Mouse (Mus musculus) midbrain, embryonic 14.5 days (tissue): Measurements from ENCODE around the gene Nup98. TPM values are rescaled to one million over a fixed set of nuclear protein-coding genes. Genes with fewer than 3 reads are reported as not detected.

Source experiments
- ATAC-seq: fragments of 200-750 bp; cut with Nextera tagmentation; 2 replicates; pipeline ENCODE4 v1.8.0; 2017; ENCODE audit warnings: moderate number of reproducible peaks, moderate library complexity; ENCODE audit not compliant: low FRiP score, low TSS enrichment
- DNase-seq: peaks from one replicate; pipeline ENCODE4 v3.0.0-alpha.2; 2015
- H3K27ac ChIP-seq: fragments of 300-500 bp; sonication (generic); replicated peaks from 2 replicates; pipeline ENCODE4 v1.5.1; 2014; ENCODE audit warnings: mild to moderate bottlenecking, low read depth, low read length, moderate library complexity
- H3K27me3 ChIP-seq: fragments of 300-500 bp; sonication (generic); 2 replicates; pipeline ENCODE4 v1.6.1; 2014; ENCODE audit warnings: low read length, control low read depth, mixed read lengths; ENCODE audit not compliant: control insufficient read depth, insufficient read depth
- H3K36me3 ChIP-seq: fragments of 300-500 bp; sonication (generic); 2 replicates; pipeline ENCODE4 v1.6.1; 2014; ENCODE audit warnings: low read length, control low read depth; ENCODE audit not compliant: control insufficient read depth, insufficient read depth
- H3K4me1 ChIP-seq: fragments of 300-500 bp; sonication (generic); 2 replicates; pipeline ENCODE4 v1.6.1; 2014; ENCODE audit warnings: mild to moderate bottlenecking, antibody characterized with exemption, low read length, control low read depth; ENCODE audit not compliant: control insufficient read depth, insufficient read depth
- H3K4me2 ChIP-seq: fragments of 300-500 bp; sonication (generic); 2 replicates; pipeline ENCODE4 v1.6.1; 2014; ENCODE audit warnings: mild to moderate bottlenecking, low read length, moderate library complexity
- H3K4me3 ChIP-seq: fragments of 300-500 bp; sonication (generic); replicated peaks from 2 replicates; pipeline ENCODE4 v1.5.1; 2014; ENCODE audit warnings: low read depth, low read length
- H3K9ac ChIP-seq: fragments of 300-500 bp; sonication (generic); replicated peaks from 2 replicates; pipeline ENCODE4 v1.6.1; 2014; ENCODE audit warnings: mild to moderate bottlenecking, low read length, moderate library complexity
- H3K9me3 ChIP-seq: fragments of 300-500 bp; sonication (generic); 2 replicates; pipeline ENCODE4 v1.6.1; 2016; ENCODE audit warnings: low read length, control low read depth, mixed read lengths; ENCODE audit not compliant: control insufficient read depth
- WGBS: fragments of 180-500 bp; shearing (Covaris S2); extraction: QIAGEN DNeasy Blood & Tissue Kit; methylation state at CpG from one replicate; pipeline ENCODE4 v1.1.7; 2014; 5-methylcytosine and 5-hydroxymethylcytosine counted together
- polyA plus RNA-seq: library from polyadenylated mRNA; unstranded; fragments of >200 nt; fragmentation: Nextera tagmentation; extraction: Ambion mirVana; gene quantifications from 2 replicates; pipeline ENCODE4 v1.2.1, GENCODE M21; 2014

Gene Nup98
- 22.2 and 28.5 TPM in 2 replicates for polyA plus RNA-seq

DNA sequence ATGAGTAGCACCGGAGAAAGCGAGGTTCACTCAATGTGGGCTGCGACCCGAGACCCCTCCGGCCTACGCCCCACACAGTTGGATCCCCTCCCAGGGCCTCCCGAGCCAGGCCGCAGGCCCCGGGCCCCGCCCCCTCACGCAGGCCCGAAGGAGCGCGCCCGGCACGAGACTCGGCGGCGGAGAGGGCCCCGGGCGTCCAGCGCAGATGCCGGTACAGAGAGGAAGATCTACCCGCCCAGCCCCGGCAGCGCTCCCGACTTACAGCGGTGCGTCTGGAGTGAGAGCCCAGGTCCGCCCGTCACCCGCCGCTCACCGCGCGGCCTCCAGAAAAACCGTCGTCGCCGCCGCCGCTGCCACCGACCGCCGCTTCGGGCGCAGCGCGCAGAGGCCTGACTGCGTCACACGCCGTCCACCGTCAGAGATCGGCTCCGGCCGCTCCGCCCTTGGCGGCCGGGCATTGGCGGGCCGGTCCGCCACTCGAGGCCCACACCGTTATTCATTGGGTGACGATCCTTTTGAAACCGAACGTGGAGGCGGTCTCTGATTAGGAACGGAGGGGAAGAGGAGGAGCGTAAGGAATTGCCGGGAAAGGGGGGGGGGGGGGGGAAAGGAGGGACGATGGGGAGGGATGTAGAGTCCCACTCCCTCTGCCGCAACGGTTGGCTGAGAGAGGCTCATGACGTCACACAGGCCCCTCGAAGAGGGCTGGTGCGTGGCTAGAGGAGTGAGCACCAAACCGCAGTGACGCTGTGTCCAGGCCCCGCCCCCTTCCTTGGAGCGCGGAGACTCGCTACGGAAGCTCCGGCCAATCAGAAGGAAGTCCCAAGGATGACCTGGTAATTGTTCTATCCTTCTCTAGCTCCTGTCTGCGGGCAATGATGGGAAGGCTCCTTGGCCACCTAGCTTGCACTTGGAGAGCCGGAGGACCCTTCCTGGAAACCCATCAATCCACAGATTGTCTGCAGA lies at the start of gene Nup98, which contains the start of gene Pgap2:
TSS of gene Nup98 (minus strand) at position 421 of the 966 bp plus-strand sequence.
TSS of gene Pgap2 (plus strand) at position 453 of the 966 bp plus-strand sequence.
- ATAC-seq: peak; percentile 99
- DNase-seq: peak; percentile 100
- peak within 1 kb of the TSS; percentile 72 for H3K4me3 ChIP-seq
- H3K9ac ChIP-seq: peak within 1 kb of the TSS; percentile 88
- H3K27me3 ChIP-seq: no peaks in the 10 kb centered on the region
- H3K36me3 ChIP-seq: no peaks in the 10 kb centered on the region
- H3K4me1 ChIP-seq: peaks cover 13% of the 10 kb centered on the region
- H3K9me3 ChIP-seq: no peaks in the 10 kb centered on the region
- WGBS: under 1% methylated on average over 85 of the region's 87 CpGs
- peak within 1 kb of the TSS; percentile 68 for H3K4me2 ChIP-seq
- H3K27ac ChIP-seq: peak within 1 kb of the TSS; percentile 97

DNA sequence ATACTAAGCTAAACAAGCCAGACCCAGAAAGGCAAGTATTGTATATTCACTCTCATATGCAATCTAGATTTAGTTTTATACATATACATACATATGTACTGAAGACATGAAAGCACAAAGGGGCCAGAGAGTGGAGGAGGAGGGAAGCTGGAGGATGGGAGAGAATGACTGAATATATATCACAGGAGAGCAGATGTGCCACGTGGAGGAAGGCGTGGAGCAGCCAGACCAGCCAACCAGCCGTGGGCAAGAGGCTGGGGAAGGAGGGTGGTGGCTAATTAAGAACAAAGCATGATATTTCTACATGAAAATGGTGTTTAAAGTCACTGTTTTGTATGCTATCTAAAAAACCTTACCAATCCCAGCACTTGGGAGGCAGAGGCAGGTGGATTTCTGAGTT lies 48.8 kb upstream of the Nup98 start:
- Histone ChIP-seq H3K4me1 (no peaks in the 10 kb centered on the region), H3K9me3 (no peaks in the 10 kb centered on the region), H3K9ac (no peak overlapping the region), H3K4me2 (no peak overlapping the region), H3K27me3 (no peaks in the 10 kb centered on the region), H3K36me3 (no peaks in the 10 kb centered on the region), H3K4me3 (no peak overlapping the region), H3K27ac (no peak overlapping the region)
- DNase-seq (no peak), ATAC-seq (no peak)
- 83% methylated on average over 3 of the region's 3 CpGs for WGBS

DNA sequence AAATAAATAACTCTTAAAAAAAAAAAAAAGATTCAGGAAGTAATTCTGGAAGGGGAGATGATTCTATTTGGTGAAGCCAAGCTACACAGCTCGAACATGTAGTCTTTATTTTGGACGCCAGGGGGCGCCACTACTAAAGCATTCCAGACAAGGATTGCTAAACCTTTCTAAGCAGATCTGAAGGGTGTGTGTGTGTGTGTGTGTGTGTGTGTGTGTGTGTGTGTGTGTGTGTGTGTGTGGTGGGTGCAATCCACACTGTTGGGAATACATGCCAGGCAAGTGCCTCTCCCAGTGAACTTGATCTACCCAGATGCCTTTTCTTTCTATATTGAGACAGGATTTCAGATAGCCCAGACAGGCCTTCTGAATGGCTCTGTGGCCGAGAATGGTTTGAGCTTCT lies 48.2 kb upstream of the Nup98 start:
- Histone ChIP-seq H3K36me3 (no peaks in the 10 kb centered on the region), H3K9me3 (no peaks in the 10 kb centered on the region), H3K27me3 (no peaks in the 10 kb centered on the region), H3K4me2 (no peak overlapping the region), H3K9ac (no peak overlapping the region), H3K4me1 (no peaks in the 10 kb centered on the region), H3K4me3 (no peak overlapping the region), H3K27ac (no peak overlapping the region)
- ATAC-seq (peak; percentile 57), DNase-seq (peak; percentile 87)
- WGBS: 19% methylated on average over 4 of the region's 4 CpGs

DNA sequence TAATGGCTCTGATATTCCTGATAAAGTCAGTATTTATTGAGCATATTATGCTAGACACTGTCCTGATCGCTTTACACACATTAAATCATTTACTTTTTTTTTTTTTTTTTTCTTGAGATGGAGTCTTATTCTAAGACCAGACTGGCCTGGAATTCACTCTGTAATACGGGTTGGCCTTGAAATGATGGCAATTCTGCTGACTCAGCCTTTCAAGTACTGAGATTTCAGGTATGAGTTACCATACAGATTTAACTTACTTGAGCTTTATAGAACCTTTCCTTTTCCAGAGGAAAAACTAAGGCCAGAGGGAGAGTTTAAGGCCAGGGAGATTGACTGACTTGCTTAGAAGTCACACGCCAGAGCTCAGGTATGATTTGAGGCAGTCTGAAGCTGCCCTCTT lies 46.7 kb upstream of the Nup98 start:
- H3K27ac ChIP-seq: no peak overlapping the region
- H3K4me3 ChIP-seq: no peak overlapping the region
- no peaks in the 10 kb centered on the region for H3K4me1 ChIP-seq
- DNase-seq (no peak), ATAC-seq (no peak)
- no peak overlapping the region for H3K4me2 ChIP-seq
- WGBS: 84% methylated on average over 3 of the region's 3 CpGs
- no peaks in the 10 kb centered on the region for H3K9me3 ChIP-seq
- no peak overlapping the region for H3K9ac ChIP-seq
- H3K36me3 ChIP-seq: no peaks in the 10 kb centered on the region
- H3K27me3 ChIP-seq: no peaks in the 10 kb centered on the region

DNA sequence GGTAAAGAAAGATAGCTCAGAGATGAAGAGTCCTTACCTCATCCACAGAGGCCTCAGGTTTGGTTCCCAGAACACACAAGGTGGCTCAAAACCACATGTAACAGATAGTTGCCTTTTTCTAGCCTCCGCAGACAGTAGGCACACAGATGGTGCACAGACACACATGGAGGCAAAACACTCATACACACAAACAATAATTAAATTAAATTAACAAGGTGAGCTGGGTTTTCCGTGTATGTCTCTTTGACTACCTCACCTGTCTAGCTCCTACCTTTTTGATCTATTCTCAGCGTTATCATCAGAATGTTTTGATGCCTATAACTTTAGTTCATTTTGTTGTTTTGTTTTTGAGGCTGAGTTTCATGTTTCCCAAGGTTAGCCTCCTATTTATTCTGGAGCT lies 46.0 kb upstream of the Nup98 start, which contains the start of gene Rhog:
TSS of gene Rhog (minus strand) at position 101 of the 400 bp plus-strand sequence.
- no peaks in the 10 kb centered on the region for H3K36me3 ChIP-seq
- H3K9ac ChIP-seq: no peak within 1 kb of the TSS
- H3K27ac ChIP-seq: no peak within 1 kb of the TSS
- DNase-seq: no peak
- H3K9me3 ChIP-seq: no peaks in the 10 kb centered on the region
- 85% methylated on average over 3 of the region's 3 CpGs for WGBS
- H3K4me3 ChIP-seq: no peak within 1 kb of the TSS
- no peak within 1 kb of the TSS for H3K4me2 ChIP-seq
- no peak for ATAC-seq
- H3K27me3 ChIP-seq: no peaks in the 10 kb centered on the region
- 0 out of 2 replicates have a peak, but pooled peaks cover 3% of the 10 kb centered on the region for H3K4me1 ChIP-seq

DNA sequence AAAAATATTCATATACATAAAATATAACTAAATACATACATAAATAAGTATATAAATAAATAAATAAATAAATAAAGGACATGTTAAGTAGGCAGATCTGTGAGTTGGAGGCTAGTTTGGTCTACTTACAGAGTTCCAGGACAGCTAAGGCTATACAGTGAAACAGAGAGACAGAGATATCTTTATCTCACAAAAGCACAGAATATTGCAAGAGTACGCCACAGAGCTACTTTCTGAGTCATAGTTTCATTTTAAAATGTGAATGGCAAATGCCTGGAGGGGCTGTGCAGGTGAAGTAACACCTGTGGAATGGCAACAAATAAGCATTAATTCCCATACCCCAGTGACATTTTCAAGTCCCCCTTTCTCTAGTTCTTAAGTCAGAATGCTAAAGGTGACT lies 43.7 kb upstream of the Nup98 start:
- Histone ChIP-seq H3K27me3 (no peaks in the 10 kb centered on the region), H3K4me2 (no peak overlapping the region), H3K4me1 (0 out of 2 replicates have a peak, but pooled peaks cover 5% of the 10 kb centered on the region), H3K27ac (no peak overlapping the region), H3K36me3 (no peaks in the 10 kb centered on the region), H3K9me3 (no peaks in the 10 kb centered on the region), H3K4me3 (no peak overlapping the region), H3K9ac (no peak overlapping the region)
- DNase-seq: no peak
- 91% methylated on average over 1 of the region's 1 CpGs for WGBS
- no peak for ATAC-seq

DNA sequence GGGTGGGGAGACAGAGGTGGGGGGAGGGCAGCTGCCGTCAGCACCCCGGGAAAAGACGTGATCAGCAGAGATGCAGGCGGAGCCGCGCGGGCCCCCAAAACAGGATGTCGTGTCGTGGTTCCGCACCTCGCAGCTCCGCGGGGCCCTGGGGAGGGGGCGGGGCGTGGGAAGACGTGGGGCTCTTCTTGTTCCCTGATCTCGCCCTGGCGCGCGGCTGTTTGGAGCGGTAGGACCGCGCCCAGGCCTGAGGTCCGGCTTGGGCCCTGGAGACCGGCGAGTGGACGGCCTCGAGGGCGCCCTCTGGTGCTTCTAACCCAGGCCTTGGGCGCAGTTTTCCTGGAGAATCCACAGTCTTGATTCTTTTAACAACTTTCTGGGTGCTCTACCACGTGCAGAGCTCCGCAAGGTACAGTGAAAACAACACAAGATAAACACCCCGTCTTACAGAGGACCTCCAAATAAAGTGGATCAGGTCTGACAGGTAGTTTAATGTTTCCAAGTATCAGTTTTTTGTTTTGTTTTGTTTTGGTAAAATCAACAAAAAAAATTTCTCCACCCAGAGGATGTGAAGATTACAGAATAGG lies 40.7 kb upstream of the Nup98 start:
- H3K4me1 ChIP-seq: 0 out of 2 replicates have a peak, but pooled peaks cover 5% of the 10 kb centered on the region
- peak overlapping the region; percentile 67 for H3K4me3 ChIP-seq
- DNase-seq (peak; percentile 87), ATAC-seq (peak; percentile 69)
- H3K36me3 ChIP-seq: no peaks in the 10 kb centered on the region
- H3K9me3 ChIP-seq: no peaks in the 10 kb centered on the region
- H3K27me3 ChIP-seq: no peaks in the 10 kb centered on the region
- H3K4me2 ChIP-seq: peak overlapping the region; percentile 96
- 1% methylated on average over 33 of the region's 33 CpGs for WGBS
- H3K27ac ChIP-seq: peak overlapping the region; percentile 74
- peak overlapping the region; percentile 74 for H3K9ac ChIP-seq

DNA sequence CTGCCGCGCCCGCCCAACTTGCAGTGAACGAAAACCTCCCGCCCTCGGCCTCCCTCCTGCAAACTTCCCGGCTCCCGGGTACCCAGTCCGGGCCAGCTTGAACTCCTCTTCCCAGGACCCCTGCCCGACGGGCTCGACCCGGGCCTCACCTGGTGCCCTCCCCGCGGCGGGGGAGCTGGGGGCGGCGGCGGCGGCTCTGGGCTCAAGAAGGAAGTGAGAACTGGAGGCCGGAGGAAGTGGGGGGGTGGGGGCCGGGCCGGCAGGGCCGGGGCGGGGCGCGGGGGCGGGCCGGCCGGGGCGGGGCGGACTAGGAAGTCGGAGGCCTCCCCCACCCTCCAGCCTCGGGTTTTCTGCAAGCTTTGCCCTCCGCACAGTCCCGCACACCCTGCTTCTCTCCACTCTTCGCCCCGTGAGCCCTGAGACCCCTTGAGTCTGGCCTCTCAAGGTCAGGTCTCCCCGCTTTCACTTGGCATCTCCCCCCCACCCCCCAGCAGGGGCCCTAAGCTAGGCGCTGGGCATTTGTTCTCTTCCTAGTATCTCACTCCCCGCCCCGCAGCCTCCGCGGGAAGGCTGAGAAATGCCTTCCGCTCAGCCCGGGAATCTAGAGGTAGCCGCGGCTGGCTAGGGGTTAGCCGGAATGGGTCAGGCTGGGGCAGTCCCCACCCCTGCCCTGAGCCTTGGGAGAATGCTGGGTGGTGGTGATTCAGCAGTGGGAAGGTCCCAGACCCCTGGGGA lies 40.1 kb upstream of the Nup98 start:
- Histone ChIP-seq H3K9ac (peak overlapping the region; percentile 74), H3K27me3 (no peaks in the 10 kb centered on the region), H3K36me3 (no peaks in the 10 kb centered on the region), H3K9me3 (no peaks in the 10 kb centered on the region), H3K4me2 (peak overlapping the region; percentile 96), H3K27ac (peak overlapping the region; percentile 74), H3K4me1 (0 out of 2 replicates have a peak, but pooled peaks cover 5% of the 10 kb centered on the region), H3K4me3 (peak overlapping the region; percentile 67)
- peak; percentile 74 for DNase-seq
- WGBS: under 1% methylated on average over 49 of the region's 49 CpGs
- ATAC-seq: peak; percentile 75
